ENCODE assay signal across 31 mouse cellular contexts in genomic region chr14:103614272-103614587, GRCm38 (mm10). TPM values are rescaled to one million over a fixed set of nuclear protein-coding genes. Genes with fewer than 3 reads are reported as not detected.
"Had no signal": no experiment of that assay in that cellular context is flagged by ENCODE, and none has a peak within 500 bp of the region (broad histone marks: within the 10 kb centered on the region; RNA-seq: fewer than 3 reads in every experiment).

No protein-coding gene starts in this region.

- H3K4me1 ChIP-seq: limb, embryonic 10.5 days; limb, embryonic 12.5 days; limb, embryonic 13.5 days; limb, embryonic 15.5 days; liver, embryonic 12.5 days; liver, embryonic 13.5 days; liver, embryonic 15.5 days; lung, embryonic 15.5 days; megakaryocyte, embryonic 14.5 days; midbrain, embryonic 10.5 days; midbrain, embryonic 12.5 days; midbrain, embryonic 13.5 days; midbrain, embryonic 15.5 days; neural tube, embryonic 12.5 days; neural tube, embryonic 13.5 days had no signal

- H3K27me3 ChIP-seq: limb, embryonic 12.5 days; limb, embryonic 13.5 days; limb, embryonic 15.5 days; liver, embryonic 12.5 days; liver, embryonic 13.5 days; liver, embryonic 15.5 days; lung, embryonic 15.5 days; megakaryocyte, embryonic 14.5 days; midbrain, embryonic 12.5 days; midbrain, embryonic 13.5 days; midbrain, embryonic 15.5 days; neural tube, embryonic 12.5 days; neural tube, embryonic 13.5 days had no signal

- H3K9me3 ChIP-seq: limb, embryonic 10.5 days; limb, embryonic 12.5 days; limb, embryonic 13.5 days; limb, embryonic 15.5 days; liver, embryonic 12.5 days; liver, embryonic 13.5 days; liver, embryonic 15.5 days; lung, embryonic 15.5 days; megakaryocyte, embryonic 14.5 days; midbrain, embryonic 10.5 days; midbrain, embryonic 12.5 days; midbrain, embryonic 13.5 days; midbrain, embryonic 15.5 days; neural tube, embryonic 12.5 days; neural tube, embryonic 13.5 days had no signal

- H3K4me2 ChIP-seq: limb, embryonic 12.5 days; limb, embryonic 13.5 days; limb, embryonic 15.5 days; liver, embryonic 11.5 days; liver, embryonic 12.5 days; liver, embryonic 13.5 days; liver, embryonic 15.5 days; lung, embryonic 14.5 days; lung, embryonic 15.5 days; midbrain, embryonic 11.5 days; midbrain, embryonic 12.5 days; midbrain, embryonic 13.5 days; midbrain, embryonic 15.5 days; neural tube, embryonic 12.5 days; neural tube, embryonic 13.5 days had no signal

- H3K4me3 ChIP-seq: limb, embryonic 10.5 days; limb, embryonic 12.5 days; limb, embryonic 13.5 days; limb, embryonic 15.5 days; liver, embryonic 12.5 days; liver, embryonic 13.5 days; liver, embryonic 15.5 days; lung, embryonic 15.5 days; megakaryocyte, embryonic 14.5 days; midbrain, embryonic 10.5 days; midbrain, embryonic 12.5 days; midbrain, embryonic 13.5 days; midbrain, embryonic 15.5 days; myocyte; neural tube, embryonic 12.5 days; neural tube, embryonic 13.5 days had no signal

- DNase-seq: left cerebral cortex, postnatal 4 days; liver; liver, embryonic 13.5 days; liver, postnatal 0 days; lung, adult 18-20 months; lung, adult 2 months; lung, embryonic 14.5 days; lung, postnatal 10 days; lung, postnatal 14 days; lung, postnatal 36 days; lung, postnatal 4 days had no signal

- H3K36me3 ChIP-seq: limb, embryonic 10.5 days; limb, embryonic 12.5 days; limb, embryonic 13.5 days; limb, embryonic 15.5 days; liver, embryonic 12.5 days; liver, embryonic 13.5 days; liver, embryonic 15.5 days; lung, embryonic 15.5 days; midbrain, embryonic 10.5 days; midbrain, embryonic 12.5 days; midbrain, embryonic 13.5 days; midbrain, embryonic 15.5 days; neural tube, embryonic 12.5 days; neural tube, embryonic 13.5 days had no signal

- H3K9ac ChIP-seq: limb, embryonic 12.5 days; limb, embryonic 13.5 days; limb, embryonic 15.5 days; liver, embryonic 12.5 days; liver, embryonic 13.5 days; liver, embryonic 14.5 days; liver, embryonic 15.5 days; liver, postnatal 0 days; lung, embryonic 14.5 days; lung, embryonic 15.5 days; midbrain, embryonic 12.5 days; midbrain, embryonic 13.5 days; midbrain, embryonic 15.5 days; neural tube, embryonic 12.5 days; neural tube, embryonic 13.5 days had no signal

- ATAC-seq: liver, embryonic 12.5 days; liver, postnatal 0 days; lung, postnatal 0 days; midbrain, embryonic 13.5 days had no signal

- H3K27ac ChIP-seq: limb, embryonic 10.5 days; limb, embryonic 12.5 days; limb, embryonic 13.5 days; limb, embryonic 15.5 days; liver, embryonic 12.5 days; liver, embryonic 13.5 days; liver, embryonic 14.5 days; liver, embryonic 15.5 days; lung, embryonic 15.5 days; macrophage; midbrain, embryonic 10.5 days; midbrain, embryonic 12.5 days; midbrain, embryonic 13.5 days; midbrain, embryonic 15.5 days; neural tube, embryonic 12.5 days; neural tube, embryonic 13.5 days had no signal

RNA-seq across cellular contexts. Expression of gene Slain1, which starts 35.8 kb away (rescaled TPM):
- polyA plus RNA-seq: myocyte had no signal
